Mouse (Mus musculus): Measurements from ENCODE around the gene Sec13. TPM values are rescaled to one million over a fixed set of nuclear protein-coding genes. Genes with fewer than 3 reads are reported as not detected.

The Sec13 gene
- polyA plus RNA-seq, 1 experiment from 2014 or later, result 238 TPM

- Histone ChIP-seq H3K4me1 (peaks cover 17% of the 10 kb centered on the region), H3K27me3 (no peaks in the 10 kb centered on the region), H3K27ac (peak within 1 kb of the TSS; percentile 89), H3K9ac (peak within 1 kb of the TSS; percentile 86), H3K4me3 (peak within 1 kb of the TSS; percentile 92), H3K36me3 (peaks cover 12% of the 10 kb centered on the region), H3K4me2 (replicated peaks) (peak within 1 kb of the TSS; percentile 99), H3K9me3 (replicated peaks) (no peaks in the 10 kb centered on the region)
- WGBS, result under 1% methylated on average over 58 of the region's 58 CpGs
- ATAC-seq (ENCODE audit: low FRiP score), result peak; percentile 99
Measured at GRCm38 (mm10) chr6:113696582-113697221, 43.8 kb downstream of the Sec13 start, which contains the start of gene Tatdn2. Gene Tatdn2 (plus strand): TSS chr6:113697050.

DNA sequence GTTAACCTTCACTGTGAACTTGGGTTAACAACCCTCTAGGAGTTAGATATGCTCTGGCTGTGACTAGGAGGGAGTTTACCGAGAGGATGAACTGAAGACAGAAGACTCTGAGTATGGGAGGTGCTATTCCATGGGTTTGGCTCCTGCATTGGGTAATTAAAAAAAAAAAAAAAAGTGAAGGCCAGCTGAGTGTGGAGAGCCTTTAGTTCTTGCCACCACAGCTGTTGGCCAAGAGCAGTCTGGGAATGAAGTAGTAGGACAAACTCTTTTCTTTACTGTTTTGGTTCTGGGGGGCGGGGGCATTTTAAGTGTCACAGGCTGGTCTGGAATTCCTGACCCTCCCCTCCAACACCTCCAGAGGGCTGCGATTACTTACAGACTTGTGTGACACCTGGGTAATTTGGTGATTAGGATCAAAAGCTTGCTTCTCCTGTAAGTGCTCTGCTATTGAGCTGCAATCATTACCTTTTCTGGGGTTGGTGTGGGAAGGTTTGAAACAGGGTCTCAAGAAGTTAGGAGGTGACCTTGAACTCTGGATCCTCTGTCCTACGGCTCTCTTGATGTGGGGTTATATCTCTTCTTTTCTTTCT is 44.7 kb downstream of the Sec13 start:
- Histone ChIP-seq H3K27ac (no peak overlapping the region), H3K9ac (no peak overlapping the region), H3K4me1 (peaks cover 19% of the 10 kb centered on the region), H3K27me3 (no peaks in the 10 kb centered on the region), H3K36me3 (peaks cover 7% of the 10 kb centered on the region; the same call in 1 of the 2 replicates), H3K9me3 (replicated peaks) (no peaks in the 10 kb centered on the region), H3K4me2 (replicated peaks) (peak overlapping the region; percentile 99), H3K4me3 (no peak overlapping the region)
- ATAC-seq (ENCODE audit: low FRiP score), result no peak
- WGBS, result 72% methylated on average over 4 of the region's 4 CpGs

GRCm38 (mm10) chr6:113695203-113695602 is 45.3 kb downstream of the Sec13 start:
- no peaks in the 10 kb centered on the region for H3K9me3 ChIP-seq (replicated peaks)
- H3K36me3 ChIP-seq, result peaks cover 5% of the 10 kb centered on the region; the same call in 1 of the 2 replicates
- H3K4me2 ChIP-seq (replicated peaks), result no peak overlapping the region
- WGBS, result 79% methylated on average over 1 of the region's 1 CpGs
- H3K4me1 ChIP-seq, result peaks cover 26% of the 10 kb centered on the region
- no peaks in the 10 kb centered on the region for H3K27me3 ChIP-seq
- no peak overlapping the region for H3K27ac ChIP-seq
- H3K9ac ChIP-seq, result no peak overlapping the region
- ATAC-seq (ENCODE audit: low FRiP score), result no peak
- H3K4me3 ChIP-seq, result no peak overlapping the region

GRCm38 (mm10) chr6:113693377-113693776 is 47.2 kb downstream of the Sec13 start:
- no peak for ATAC-seq (ENCODE audit: low FRiP score)
- H3K27me3 ChIP-seq, result no peaks in the 10 kb centered on the region

GRCm38 (mm10) chr6:113692661-113693133 is 47.8 kb downstream of the Sec13 start:
- Histone ChIP-seq H3K27ac (no peak overlapping the region), H3K27me3 (no peaks in the 10 kb centered on the region), H3K4me3 (no peak overlapping the region), H3K9me3 (replicated peaks) (no peaks in the 10 kb centered on the region), H3K4me1 (peaks cover 16% of the 10 kb centered on the region), H3K4me2 (replicated peaks) (no peak overlapping the region), H3K36me3 (no peaks in the 10 kb centered on the region), H3K9ac (no peak overlapping the region)
- no peak for ATAC-seq (ENCODE audit: low FRiP score)
- 84% methylated on average over 5 of the region's 5 CpGs for WGBS

More at GRCm38 (mm10) chr6:113693377-113693776, 47.2 kb downstream of the Sec13 start:
- WGBS, result 93% methylated on average over 5 of the region's 5 CpGs
- Histone ChIP-seq H3K4me1 (peaks cover 23% of the 10 kb centered on the region), H3K9ac (no peak overlapping the region), H3K36me3 (no peaks in the 10 kb centered on the region), H3K4me2 (replicated peaks) (no peak overlapping the region), H3K4me3 (no peak overlapping the region), H3K27ac (no peak overlapping the region), H3K9me3 (replicated peaks) (no peaks in the 10 kb centered on the region)

DNA sequence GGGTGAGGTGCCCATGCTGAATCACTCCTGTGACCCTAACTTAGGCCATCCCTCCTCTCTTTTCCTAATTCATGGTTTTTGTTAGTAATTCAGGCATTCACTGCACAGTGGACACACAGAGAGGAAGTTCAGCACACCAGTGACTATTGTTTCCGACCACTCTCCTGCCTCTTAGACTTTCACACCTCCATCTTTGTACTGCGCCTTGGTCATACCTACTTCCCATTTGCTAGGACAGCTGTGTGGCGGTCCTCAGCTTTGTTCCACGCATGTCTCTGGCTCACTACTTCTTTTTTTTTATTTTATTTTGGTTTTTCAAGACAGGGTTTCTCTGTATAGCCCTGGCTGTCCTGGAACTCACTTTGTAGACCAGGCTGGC is 49.5 kb downstream of the Sec13 start:
- ATAC-seq (ENCODE audit: low FRiP score), result no peak
- Histone ChIP-seq H3K36me3 (no peaks in the 10 kb centered on the region), H3K4me3 (no peak overlapping the region), H3K27me3 (no peaks in the 10 kb centered on the region), H3K27ac (peak overlapping the region; percentile 75), H3K4me2 (replicated peaks) (peak overlapping the region; percentile 36), H3K4me1 (peaks cover 14% of the 10 kb centered on the region), H3K9me3 (replicated peaks) (no peaks in the 10 kb centered on the region), H3K9ac (peak overlapping the region; percentile 33; the same call in 1 of the 2 replicates)
- 83% methylated on average over 4 of the region's 4 CpGs for WGBS

- Histone ChIP-seq H3K9me3 (replicated peaks) (no peaks in the 10 kb centered on the region), H3K9ac (peak overlapping the region; percentile 33), H3K27me3 (no peaks in the 10 kb centered on the region), H3K4me1 (peaks cover 14% of the 10 kb centered on the region), H3K4me2 (replicated peaks) (peak overlapping the region; percentile 36), H3K36me3 (no peaks in the 10 kb centered on the region), H3K27ac (peak overlapping the region; percentile 75), H3K4me3 (no peak overlapping the region)
- peak; percentile 50; the same call in 1 of the 2 replicates for ATAC-seq (ENCODE audit: low FRiP score)
- 8% methylated on average over 14 of the region's 14 CpGs for WGBS
Measured at GRCm38 (mm10) chr6:113690400-113691083, 50.0 kb downstream of the Sec13 start.

- H3K36me3 ChIP-seq, result no peaks in the 10 kb centered on the region
- ATAC-seq (ENCODE audit: low FRiP score), result peak; percentile 13; the same call in 1 of the 2 replicates
- no peaks in the 10 kb centered on the region for H3K27me3 ChIP-seq
- peak overlapping the region; percentile 66 for H3K27ac ChIP-seq
- peaks cover 14% of the 10 kb centered on the region for H3K4me1 ChIP-seq
- H3K4me3 ChIP-seq, result no peak overlapping the region
- H3K9ac ChIP-seq, result no peak overlapping the region
- H3K4me2 ChIP-seq (replicated peaks), result peak overlapping the region; percentile 36; the same call in 1 of the 2 replicates
- no peaks in the 10 kb centered on the region for H3K9me3 ChIP-seq (replicated peaks)
- WGBS, result 25% methylated on average over 7 of the region's 7 CpGs
Measured at GRCm38 (mm10) chr6:113690008-113690399, 50.5 kb downstream of the Sec13 start.

DNA sequence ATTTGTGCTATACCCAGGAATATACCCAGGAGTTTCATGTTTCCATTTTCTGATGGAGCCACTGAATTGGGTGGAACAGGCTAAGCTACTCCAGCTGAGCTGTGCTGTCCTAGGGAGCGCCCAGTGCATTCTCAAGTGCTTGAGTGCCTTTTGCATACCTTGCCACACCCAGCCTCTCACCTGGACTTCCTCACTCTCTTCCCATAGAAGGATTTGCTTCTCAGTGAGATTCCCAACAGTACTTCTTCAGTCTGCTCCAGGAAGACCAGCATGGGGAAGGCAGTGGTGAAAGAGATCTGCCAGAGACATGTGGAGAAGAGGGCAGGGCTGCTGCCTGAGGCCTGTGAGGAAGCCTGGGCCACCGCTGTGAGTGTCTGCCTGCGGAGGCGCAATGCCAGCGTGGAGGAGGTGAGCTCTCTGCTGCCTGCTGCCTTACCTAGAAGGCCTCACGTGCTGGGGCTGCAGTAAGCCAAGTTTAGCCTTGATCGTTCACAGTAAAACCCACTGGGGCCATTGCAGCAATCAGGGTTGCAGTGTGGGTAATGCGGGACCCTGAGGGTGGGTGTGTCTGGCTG is 53.9 kb downstream of the Sec13 start:
- Histone ChIP-seq H3K4me1 (peaks cover 14% of the 10 kb centered on the region), H3K4me2 (replicated peaks) (no peak overlapping the region), H3K27me3 (no peaks in the 10 kb centered on the region), H3K4me3 (no peak overlapping the region), H3K36me3 (no peaks in the 10 kb centered on the region), H3K27ac (no peak overlapping the region), H3K9me3 (replicated peaks) (no peaks in the 10 kb centered on the region; the same call in 1 of the 2 replicates), H3K9ac (no peak overlapping the region)
- 46% methylated on average over 8 of the region's 8 CpGs for WGBS
- no peak for ATAC-seq (ENCODE audit: low FRiP score)

GRCm38 (mm10) chr6:113683081-113683825 is 57.3 kb downstream of the Sec13 start:
- no peaks in the 10 kb centered on the region for H3K36me3 ChIP-seq
- no peak overlapping the region for H3K9ac ChIP-seq
- no peak overlapping the region for H3K27ac ChIP-seq
- H3K4me1 ChIP-seq, result no peaks in the 10 kb centered on the region
- 90% methylated on average over 10 of the region's 10 CpGs for WGBS
- no peaks in the 10 kb centered on the region; the same call in 1 of the 2 replicates for H3K9me3 ChIP-seq (replicated peaks)
- H3K4me2 ChIP-seq (replicated peaks), result no peak overlapping the region
- H3K4me3 ChIP-seq, result no peak overlapping the region
- no peaks in the 10 kb centered on the region for H3K27me3 ChIP-seq
- no peak for ATAC-seq (ENCODE audit: low FRiP score)

- no peaks in the 10 kb centered on the region for H3K36me3 ChIP-seq
- 17% methylated on average over 4 of the region's 4 CpGs for WGBS
- H3K27ac ChIP-seq, result no peak overlapping the region
- no peak for ATAC-seq (ENCODE audit: low FRiP score)
- H3K9me3 ChIP-seq (replicated peaks), result no peaks in the 10 kb centered on the region; the same call in 1 of the 2 replicates
- no peak overlapping the region for H3K9ac ChIP-seq
- no peaks in the 10 kb centered on the region for H3K27me3 ChIP-seq
- H3K4me1 ChIP-seq, result no peaks in the 10 kb centered on the region
- H3K4me2 ChIP-seq (replicated peaks), result no peak overlapping the region
- no peak overlapping the region for H3K4me3 ChIP-seq
Measured at GRCm38 (mm10) chr6:113681271-113681670, 59.3 kb downstream of the Sec13 start.

All from hindbrain, embryonic 12.5 days (tissue).